In genomic region chr7:19170142-19170541, GRCm38 (mm10) we compare ENCODE assay signal across 8 mouse cellular contexts. TPM values are rescaled to one million over a fixed set of nuclear protein-coding genes. Genes with fewer than 3 reads are reported as not detected.
DNase-seq lines count a peak whose midpoint lies in the region; ATAC-seq and TF ChIP-seq lines count a peak whose summit lies in the region.

No protein-coding gene starts in this region.

- peak overlapping the region; percentile 13; the same call in 1 of the 2 replicates for H3K27ac ChIP-seq in cortical plate, adult 2 months (ENCODE audit: insufficient read depth, low read length)
- peak overlapping the region; percentile 93 for H3K27ac ChIP-seq in heart, embryonic 16.5 days (ENCODE audit: low read length)
- H3K27ac ChIP-seq in midbrain, embryonic 14.5 days (replicated peaks; ENCODE audit: low read depth, low read length), result peak overlapping the region; percentile 58

- H3K4me1 ChIP-seq in cortical plate, adult 2 months (ENCODE audit: control insufficient read depth, insufficient read depth, low read length), result peaks cover 10% of the 10 kb centered on the region
- peaks cover 43% of the 10 kb centered on the region for H3K4me1 ChIP-seq in heart, embryonic 16.5 days (ENCODE audit: control insufficient read depth, insufficient read depth, low read length)
- H3K4me1 ChIP-seq in midbrain, embryonic 14.5 days (ENCODE audit: control insufficient read depth, insufficient read depth, low read length), result peaks cover 8% of the 10 kb centered on the region

- 18% methylated on average over 8 of the region's 8 CpGs for WGBS in heart, embryonic 16.5 days
- 55% methylated on average over 8 of the region's 8 CpGs for WGBS in midbrain, embryonic 14.5 days

- peak; percentile 84 for ATAC-seq in heart, embryonic 16.5 days (replicated peaks; ENCODE audit: extremely low read depth, insufficient read depth, low FRiP score)
- no peak for ATAC-seq in midbrain, embryonic 14.5 days (ENCODE audit: low FRiP score, low TSS enrichment)

- DNase-seq in kidney, postnatal 10 days, result peak; percentile 62
- no peak for DNase-seq in kidney, postnatal 36 days
- no peak for DNase-seq in midbrain, embryonic 14.5 days
- DNase-seq in spleen, postnatal 4 days (ENCODE audit: low spot score in 2 of 2), result no peak
- DNase-seq in spleen, postnatal 14 days (ENCODE audit: low spot score in 2 of 2), result no peak
- DNase-seq in adrenal gland, postnatal 10 days, result no peak

- TF ChIP-seq POLR2A in cortical plate, adult 2 months (IDR thresholded peaks at IDR 0.05; ENCODE audit: extremely low read depth, insufficient read depth, low read length), result no peak

- peak overlapping the region; percentile 32; the same call in 1 of the 2 replicates for H3K9ac ChIP-seq in heart, embryonic 16.5 days (ENCODE audit: low read length)
- no peak overlapping the region for H3K9ac ChIP-seq in midbrain, embryonic 14.5 days (replicated peaks; ENCODE audit: low read length)

- H3K4me2 ChIP-seq in heart, embryonic 16.5 days (ENCODE audit: low read depth, low read length), result peak overlapping the region; percentile 19; the same call in 1 of the 2 replicates
- H3K4me2 ChIP-seq in midbrain, embryonic 14.5 days (ENCODE audit: low read length), result no peak overlapping the region

- no peak overlapping the region for H3K4me3 ChIP-seq in cortical plate, adult 2 months (ENCODE audit: insufficient read depth, low read length)
- no peak overlapping the region for H3K4me3 ChIP-seq in heart, embryonic 16.5 days (ENCODE audit: low read length)
- H3K4me3 ChIP-seq in midbrain, embryonic 14.5 days (replicated peaks; ENCODE audit: low read depth, low read length), result no peak overlapping the region

- H3K27me3 ChIP-seq in heart, embryonic 16.5 days (ENCODE audit: control insufficient read depth, insufficient read depth, low read length), result peaks cover 4% of the 10 kb centered on the region
- no peaks in the 10 kb centered on the region for H3K27me3 ChIP-seq in midbrain, embryonic 14.5 days (ENCODE audit: control insufficient read depth, insufficient read depth, low read length)

- no peaks in the 10 kb centered on the region for H3K36me3 ChIP-seq in heart, embryonic 16.5 days (ENCODE audit: control insufficient read depth, insufficient read depth)
- no peaks in the 10 kb centered on the region for H3K36me3 ChIP-seq in midbrain, embryonic 14.5 days (ENCODE audit: control insufficient read depth, insufficient read depth, low read length)

- 0 out of 2 replicates have a peak, but pooled peaks cover 5% of the 10 kb centered on the region for H3K9me3 ChIP-seq in heart, embryonic 16.5 days (replicated peaks; ENCODE audit: control insufficient read depth, low read length)
- no peaks in the 10 kb centered on the region for H3K9me3 ChIP-seq in midbrain, embryonic 14.5 days (ENCODE audit: control insufficient read depth, low read length)

- no peak for TF ChIP-seq CTCF in cortical plate, adult 2 months (IDR thresholded peaks at IDR 0.05; ENCODE audit: extremely low read depth, insufficient read depth, low read length)

RNA-seq across cellular contexts. Expression of gene Gipr, which starts 4.2 kb away (rescaled TPM):
- 3.3 and 3.9 TPM in 2 replicates for polyA plus RNA-seq in cortical plate, adult 2 months (2012; rRNA removed)
- polyA plus RNA-seq in heart, embryonic 16.5 days (2015; fragmentation: Nextera tagmentation; extraction: Ambion mirVana), result 104 and 107 TPM in 2 replicates
- polyA plus RNA-seq in midbrain, embryonic 14.5 days (2014; fragmentation: Nextera tagmentation; extraction: Ambion mirVana), result 2.6 and 3.1 TPM in 2 replicates
- total RNA-seq in adrenal gland, postnatal 10 days (2021), result under 1 TPM; 0.75 to 0.94 TPM

RNA-seq across cellular contexts. Expression of gene Eml2, which starts 6.1 kb away (rescaled TPM):
- polyA plus RNA-seq in cortical plate, adult 2 months (2012; rRNA removed), result 156 and 157 TPM in 2 replicates
- 23.5 and 26.2 TPM in 2 replicates for polyA plus RNA-seq in heart, embryonic 16.5 days (2015; fragmentation: Nextera tagmentation; extraction: Ambion mirVana)
- polyA plus RNA-seq in midbrain, embryonic 14.5 days (2014; fragmentation: Nextera tagmentation; extraction: Ambion mirVana), result 2.6 and 9.3 TPM in 2 replicates
- total RNA-seq in adrenal gland, postnatal 10 days (2021), result 10 to 100 TPM; 37.7 to 41.0 TPM

RNA-seq across cellular contexts. Expression of gene Snrpd2, which starts 20.6 kb away (rescaled TPM):
- 88.2 and 92.1 TPM in 2 replicates for polyA plus RNA-seq in cortical plate, adult 2 months (2012; rRNA removed)
- 84.3 and 93.8 TPM in 2 replicates for polyA plus RNA-seq in heart, embryonic 16.5 days (2015; fragmentation: Nextera tagmentation; extraction: Ambion mirVana)
- 112 and 130 TPM in 2 replicates for polyA plus RNA-seq in midbrain, embryonic 14.5 days (2014; fragmentation: Nextera tagmentation; extraction: Ambion mirVana)
- 10 to 100 TPM; 90.1 to 91.2 TPM for total RNA-seq in adrenal gland, postnatal 10 days (2021)

RNA-seq across cellular contexts. Expression of gene Qpctl, which starts 21.1 kb away (rescaled TPM):
- polyA plus RNA-seq in cortical plate, adult 2 months (2012; rRNA removed), result 16.2 and 17.4 TPM in 2 replicates
- polyA plus RNA-seq in heart, embryonic 16.5 days (2015; fragmentation: Nextera tagmentation; extraction: Ambion mirVana), result 9.6 and 10.6 TPM in 2 replicates
- polyA plus RNA-seq in midbrain, embryonic 14.5 days (2014; fragmentation: Nextera tagmentation; extraction: Ambion mirVana), result 18.5 and 20.0 TPM in 2 replicates
- total RNA-seq in adrenal gland, postnatal 10 days (2021), result 10 to 100 TPM; 12.5 to 12.6 TPM

RNA-seq across cellular contexts. Expression of gene Gpr4, which starts 42.2 kb away (rescaled TPM):
- polyA plus RNA-seq in cortical plate, adult 2 months (2012; rRNA removed), result 6.1 and 6.5 TPM in 2 replicates
- 2.4 and 2.7 TPM in 2 replicates for polyA plus RNA-seq in heart, embryonic 16.5 days (2015; fragmentation: Nextera tagmentation; extraction: Ambion mirVana)
- 1.8 and 2.5 TPM in 2 replicates for polyA plus RNA-seq in midbrain, embryonic 14.5 days (2014; fragmentation: Nextera tagmentation; extraction: Ambion mirVana)
- total RNA-seq in adrenal gland, postnatal 10 days (2021), result 1 to 10 TPM; 7.4 to 9.2 TPM

Comparison
In these comparisons a context has a peak if more than half of its experiments do, and no peak if none do; other contexts are left out.
1. H3K27ac ChIP-seq: peak in every context shown above with its lines; median percentile 93 in heart, embryonic 16.5 days; 58 in midbrain, embryonic 14.5 days; 13 in cortical plate, adult 2 months.
2. RNA of gene Gipr, which starts 4.2 kb away (polyA plus RNA-seq): 104 to 107 TPM in heart, embryonic 16.5 days; 3.3 to 3.9 TPM in cortical plate, adult 2 months and 2.6 to 3.1 TPM in midbrain, embryonic 14.5 days; every median in the first group is over 10 times any median in the second.